In genomic region chr7:109879158-109879557, GRCm38 (mm10) we compare ENCODE assay signal across 10 mouse cellular contexts. TPM values are rescaled to one million over a fixed set of nuclear protein-coding genes. Genes with fewer than 3 reads are reported as not detected.
A peak's percentile ranks its signal among the peaks of the same experiment; 100 is the strongest.
DNase-seq lines count a peak whose midpoint lies in the region.
"Had no signal": no experiment of that assay in that cellular context is flagged by ENCODE, and none has a peak within 500 bp of the region (broad histone marks: within the 10 kb centered on the region; RNA-seq: fewer than 3 reads in every experiment).

No protein-coding gene starts in this region.

- intact Hi-C loops in heart, postnatal 10 days (cut with DNase I), result no loop called here
- intact Hi-C loops in left cerebral cortex, postnatal 14 days (cut with DNase I), result loop anchor here (5.0 kb wide), 1 partner anchor 87 kb away; no protein-coding TSS in a partner anchor

- DNase-seq in kidney, postnatal 10 days, result peak; percentile 47
- no peak for DNase-seq in kidney, postnatal 25 days
- DNase-seq in ZHBTc4 (ENCODE audit: low read depth, low spot score), result peak; percentile 40
- DNase-seq in heart, postnatal 10 days, result peak; percentile 29 to 51
- peak; percentile 43 for DNase-seq in lung, postnatal 14 days
- no peak for DNase-seq in left cerebral cortex, postnatal 14 days (ENCODE audit: low spot score in 2 of 2)
- DNase-seq in layer of hippocampus, adult 9-10 months (ENCODE audit: low spot score), result no peak
- DNase-seq: cerebellum, adult 9-11 months; thymus, postnatal 36 days had no signal

RNA-seq across cellular contexts. Expression of gene Scube2, which starts 13.7 kb away (rescaled TPM):
- total RNA-seq in heart, postnatal 10 days (2021), result 10 to 100 TPM; 14.3 to 17.2 TPM
- total RNA-seq in left cerebral cortex, postnatal 14 days (2021), result under 1 TPM; 0.82 to 0.88 TPM
- total RNA-seq: hematopoietic stem cell, adult 5-6 weeks had no signal

Comparison
In these comparisons a context has a peak if more than half of its experiments do, and no peak if none do; other contexts are left out.
1. DNase-seq: peak in kidney, postnatal 10 days (single experiment), ZHBTc4 (single experiment), heart, postnatal 10 days (2 of 2) and lung, postnatal 14 days (single experiment); none in kidney, postnatal 25 days (0 of 2), left cerebral cortex, postnatal 14 days (0 of 2) and layer of hippocampus, adult 9-10 months (single experiment).
2. RNA of gene Scube2, which starts 13.7 kb away (total RNA-seq): 14.3 to 17.2 TPM in heart, postnatal 10 days; 0.82 to 0.88 TPM in left cerebral cortex, postnatal 14 days; every median in the first group is over 4 times any median in the second.